Mouse (Mus musculus) adrenal gland, adult 8-10 months (tissue): ENCODE measurements around the gene E130309D02Rik. TPM values are rescaled to one million over a fixed set of nuclear protein-coding genes. Genes with fewer than 3 reads are reported as not detected.
A peak's percentile ranks its signal among the peaks of the same experiment; 100 is the strongest.

ENCODE experiments used
- DNase-seq: peaks from one replicate; pipeline ENCODE4 v3.0.0; 2022
- total RNA-seq, 4 experiments: library from RNA; stranded (reverse); gene quantifications; 2 replicates each; pipeline ENCODE4 v1.2.4; 2022

Gene E130309D02Rik
- total RNA-seq: 10 to 100 TPM; 22.1 to 34.5 (median 28.6) TPM

- DNase-seq: peak; percentile 75
Measured at GRCm38 (mm10) chr5:143314730-143315513, at the start of gene E130309D02Rik. TSS of gene E130309D02Rik (minus strand) at chr5:143315360.

- DNase-seq: no peak
Measured at GRCm38 (mm10) chr5:143363678-143364615, 48.8 kb upstream of the E130309D02Rik start.

GRCm38 (mm10) chr5:143361428-143361827 is 46.3 kb upstream of the E130309D02Rik start:
- no peak for DNase-seq

- no peak for DNase-seq
Measured at GRCm38 (mm10) chr5:143360000-143360399, 44.8 kb upstream of the E130309D02Rik start.

GRCm38 (mm10) chr5:143359263-143359662 is 44.1 kb upstream of the E130309D02Rik start:
- no peak for DNase-seq

GRCm38 (mm10) chr5:143357564-143357963 is 42.4 kb upstream of the E130309D02Rik start:
- DNase-seq: no peak

- DNase-seq: no peak
Measured at GRCm38 (mm10) chr5:143356686-143357388, 41.7 kb upstream of the E130309D02Rik start, which contains the start of gene Grid2ip. TSS of gene Grid2ip (plus strand) at chr5:143357338.

- DNase-seq: no peak
Measured at GRCm38 (mm10) chr5:143356017-143356416, 40.9 kb upstream of the E130309D02Rik start.

- DNase-seq: no peak
Measured at GRCm38 (mm10) chr5:143346367-143346766, 31.2 kb upstream of the E130309D02Rik start.

- no peak for DNase-seq
Measured at GRCm38 (mm10) chr5:143339603-143340002, 24.4 kb upstream of the E130309D02Rik start.

- DNase-seq: no peak
Measured at GRCm38 (mm10) chr5:143336559-143336958, 21.4 kb upstream of the E130309D02Rik start.

- no peak for DNase-seq
Measured at GRCm38 (mm10) chr5:143335089-143335460, 19.9 kb upstream of the E130309D02Rik start.

- DNase-seq: no peak
Measured at GRCm38 (mm10) chr5:143334418-143335088, 19.4 kb upstream of the E130309D02Rik start.

GRCm38 (mm10) chr5:143333872-143334271 is 18.7 kb upstream of the E130309D02Rik start:
- peak; percentile 50 for DNase-seq

- peak; percentile 81 for DNase-seq
Measured at GRCm38 (mm10) chr5:143328690-143329495, 13.7 kb upstream of the E130309D02Rik start, which contains the start of gene Zdhhc4. TSS of gene Zdhhc4 (minus strand) at chr5:143329256.

- DNase-seq: peak; percentile 55
Measured at GRCm38 (mm10) chr5:143317288-143317610, 2.1 kb upstream of the E130309D02Rik start.

GRCm38 (mm10) chr5:143316605-143317287 is 1.6 kb upstream of the E130309D02Rik start:
- DNase-seq: peak; percentile 74

- DNase-seq: no peak
Measured at GRCm38 (mm10) chr5:143315514-143315888, 341 bp upstream of the E130309D02Rik start.

- DNase-seq: no peak
Measured at GRCm38 (mm10) chr5:143314183-143314729, 904 bp downstream of the E130309D02Rik start.

- DNase-seq: peak; percentile 46
Measured at GRCm38 (mm10) chr5:143311886-143312285, 3.3 kb downstream of the E130309D02Rik start.
